Mouse (Mus musculus) lung, adult 2 months (tissue): ENCODE measurements around the gene E330021D16Rik.

Source experiments
- CTCF ChIP-seq: fragments of 200-500 bp; IDR thresholded peaks from 2 replicates; pipeline ENCODE4 v1.5.1; 2011; ENCODE audit warnings: mild to moderate bottlenecking, low read length, control low read depth; ENCODE audit not compliant: insufficient read depth
- POLR2A ChIP-seq: fragments of 200-500 bp; IDR thresholded peaks from 2 replicates; pipeline ENCODE4 v1.6.1; 2011; ENCODE audit warnings: low read depth, mild to moderate bottlenecking, control low read depth, low read length, borderline replicate concordance; ENCODE audit errors: extremely low read depth

- TF ChIP-seq CTCF (no peak), POLR2A (no peak)
Observed at GRCm38 (mm10) chr6:136463491-136463890, 48.1 kb upstream of the E330021D16Rik start.
